Mouse (Mus musculus) 3134 (cell line): ENCODE measurements at regions not wholly inside any gene's neighbourhood (a gene's known extent, or its start where the extent isn't known, plus 50 kb on each side); places are given as distances from the start of the nearest gene placed in this dataset.
"Not testable (repeated sequence)": the region's sequence is repeated elsewhere in the genome, so short reads cannot be mapped to it uniquely, and the experiment has no call there.

Source experiments
- DNase-seq: peaks from one replicate; pipeline ENCODE4 v3.0.0-alpha.2; 2011; ENCODE audit warnings: low spot score; ENCODE audit not compliant: insufficient read length; ENCODE audit errors: extremely low read depth

- DNase-seq, result peak; percentile 18
These were observed 256.4 kb downstream of the Sema3d start for GRCm38 (mm10) chr5:12639549-12639948.

- DNase-seq, result no peak
These were observed 263.1 kb downstream of the Sema3d start for GRCm38 (mm10) chr5:12646269-12646668.

GRCm38 (mm10) chr5:12673666-12674065 is 290.5 kb downstream of the Sema3d start:
- no peak for DNase-seq

- DNase-seq, result no peak
These were observed 290.9 kb downstream of the Sema3d start for GRCm38 (mm10) chr5:12674134-12674533.

GRCm38 (mm10) chr5:12676712-12677111 is 293.5 kb downstream of the Sema3d start:
- no peak for DNase-seq

GRCm38 (mm10) chr5:12714894-12715293 is 331.7 kb downstream of the Sema3d start:
- no peak for DNase-seq

- no peak for DNase-seq
These were observed 368.3 kb downstream of the Sema3d start for GRCm38 (mm10) chr5:12751514-12751913.

DNA sequence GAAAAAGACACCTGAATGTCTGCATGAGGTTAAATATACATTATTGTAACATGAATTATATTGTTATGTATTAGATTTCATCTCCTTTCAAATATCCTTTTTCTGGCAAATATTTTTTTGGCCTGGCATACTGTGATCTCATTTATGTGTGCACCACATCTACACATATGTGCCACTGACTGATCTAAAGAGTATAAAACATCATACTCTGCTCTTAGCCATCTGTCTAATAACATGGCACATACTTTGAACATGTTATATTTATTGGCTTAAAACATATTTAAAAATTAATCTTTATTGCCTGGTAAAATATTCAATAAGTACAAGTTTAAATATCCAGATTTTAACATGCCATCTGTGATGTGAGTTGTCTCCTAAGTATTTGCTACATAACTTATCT is 365.6 kb upstream of the Sema3a start:
- DNase-seq, result no peak

GRCm38 (mm10) chr5:12767383-12767782 is 357.8 kb upstream of the Sema3a start:
- DNase-seq, result no peak

DNA sequence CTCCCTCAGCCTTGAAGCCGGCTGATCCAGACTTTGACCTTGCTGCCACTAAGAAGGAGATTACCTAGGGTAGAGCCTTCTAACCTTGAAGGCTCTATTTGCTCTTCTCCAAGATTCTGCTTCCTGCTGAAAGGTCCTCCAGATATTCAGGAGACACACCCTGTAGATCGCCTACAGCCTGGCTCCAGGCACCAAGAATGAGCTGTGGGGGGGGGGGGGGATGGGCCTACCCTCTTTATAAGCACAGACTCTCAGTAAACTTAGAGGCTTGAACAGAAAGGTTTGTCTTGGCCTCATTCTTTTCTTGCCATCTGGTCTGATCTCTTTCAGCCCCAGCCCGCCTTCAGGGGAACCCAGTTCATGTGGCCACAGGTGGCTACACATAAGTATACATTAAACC is 342.5 kb upstream of the Sema3a start:
- no peak for DNase-seq

DNA sequence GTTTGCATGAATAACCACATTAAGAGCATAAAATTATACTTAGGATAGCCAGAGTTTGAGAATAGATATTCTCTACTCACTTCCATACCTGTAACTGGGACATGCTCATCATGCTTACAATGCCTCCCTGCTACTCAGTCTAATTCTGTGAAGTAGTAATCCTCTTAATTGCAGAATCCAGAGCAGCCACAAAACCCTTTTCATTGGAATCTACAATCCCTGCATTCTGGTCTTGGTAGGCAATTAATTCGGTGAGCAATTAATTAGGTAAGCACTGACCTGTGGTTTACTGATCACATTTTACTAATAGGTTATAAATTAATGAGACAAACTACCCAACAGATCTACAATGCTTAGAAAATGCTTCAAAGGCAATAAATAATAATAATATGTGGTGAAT is 316.5 kb upstream of the Sema3a start:
- no peak for DNase-seq

DNA sequence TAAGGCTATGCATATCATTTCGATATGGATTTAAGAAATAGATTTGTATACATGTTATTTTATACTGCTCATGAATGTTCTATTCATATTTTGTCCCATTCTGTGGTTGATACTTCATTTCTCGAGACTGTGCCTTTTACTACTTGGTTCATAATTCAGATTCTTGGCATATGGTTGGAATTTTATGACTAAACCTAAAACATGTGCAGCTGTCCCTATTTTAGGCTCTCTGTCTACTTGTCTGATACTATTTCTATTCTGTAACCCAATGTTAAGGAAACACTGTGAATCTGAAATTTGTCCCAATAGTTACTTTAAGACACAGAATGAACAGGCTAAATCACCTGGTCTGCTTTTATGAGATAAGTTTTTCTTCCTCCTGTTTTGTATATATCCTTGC is 315.3 kb upstream of the Sema3a start:
- no peak for DNase-seq

GRCm38 (mm10) chr5:12847207-12847606 is 278.0 kb upstream of the Sema3a start:
- DNase-seq, result not testable (repeated sequence)

GRCm38 (mm10) chr5:12856869-12857268 is 268.3 kb upstream of the Sema3a start:
- no peak for DNase-seq

GRCm38 (mm10) chr5:12868355-12869217 is 256.6 kb upstream of the Sema3a start:
- no peak for DNase-seq

DNA sequence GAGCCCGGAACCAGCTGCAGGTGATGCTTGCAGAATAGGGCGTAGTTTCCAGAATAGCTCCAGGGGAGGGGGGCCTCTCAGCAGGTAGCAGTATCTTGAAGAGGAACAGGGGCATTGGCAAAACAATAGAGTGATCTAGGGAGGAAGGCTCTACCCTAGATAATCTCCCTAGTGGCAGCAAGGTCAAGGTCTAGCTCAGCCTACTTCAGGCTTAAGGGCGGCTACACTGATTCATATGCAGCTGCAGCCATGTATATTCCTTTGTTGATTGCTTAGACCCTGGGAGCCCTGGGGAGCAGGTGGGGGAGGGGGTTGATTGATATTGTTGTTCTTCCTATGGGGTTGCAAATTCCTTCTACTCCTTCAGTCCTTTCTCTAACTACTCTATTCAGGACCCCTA is 252.3 kb upstream of the Sema3a start:
- no peak for DNase-seq

- no peak for DNase-seq
These were observed 247.5 kb upstream of the Sema3a start for GRCm38 (mm10) chr5:12877595-12878296.

GRCm38 (mm10) chr5:12892333-12892732 is 232.9 kb upstream of the Sema3a start:
- DNase-seq, result no peak

- DNase-seq, result no peak
These were observed 230.6 kb upstream of the Sema3a start for GRCm38 (mm10) chr5:12894638-12895037.

DNA sequence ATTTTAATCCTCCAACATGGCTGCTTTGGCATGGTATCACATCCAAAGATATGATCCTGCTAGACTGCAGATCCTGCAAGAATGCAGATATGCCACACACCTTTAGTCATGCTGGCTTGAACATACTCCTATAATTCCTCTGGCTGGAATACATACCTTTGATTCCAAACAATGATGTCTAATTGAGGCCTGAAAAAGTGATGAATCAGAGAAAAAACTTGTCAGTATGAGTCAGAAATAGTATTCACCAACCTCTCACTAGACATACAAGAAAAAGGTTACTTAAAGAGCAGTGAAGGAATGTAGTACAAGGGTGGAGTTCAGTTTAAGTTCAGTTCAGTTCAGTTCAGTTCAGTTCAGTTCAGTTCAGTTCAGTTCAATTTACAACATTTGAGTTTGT is 214.5 kb upstream of the Sema3a start:
- DNase-seq, result peak; percentile 8

- no peak for DNase-seq
These were observed 210.8 kb upstream of the Sema3a start for GRCm38 (mm10) chr5:12914395-12914794.

DNA sequence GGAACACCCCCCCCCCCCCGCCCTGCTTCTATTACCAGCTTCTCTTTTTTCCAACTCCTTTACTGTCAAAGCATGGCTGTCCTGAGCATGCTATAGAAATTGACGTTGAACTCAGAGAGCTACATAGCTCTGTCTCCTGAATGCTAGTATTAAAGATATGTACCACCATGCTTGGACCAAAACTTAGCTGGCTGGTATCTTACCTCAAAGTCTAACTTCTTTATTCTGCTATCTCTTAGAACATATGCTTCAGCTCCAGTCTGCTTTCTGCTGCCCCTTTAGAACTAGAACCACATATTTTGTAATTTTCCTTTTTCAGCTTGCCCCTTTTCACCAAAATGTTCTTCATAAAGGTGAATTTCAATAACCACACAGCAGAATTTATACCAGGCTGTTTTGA is 205.9 kb upstream of the Sema3a start:
- no peak for DNase-seq
